Mouse (Mus musculus) limb, embryonic 13.5 days (tissue): Measurements from ENCODE around the gene Med20. TPM values are rescaled to one million over a fixed set of nuclear protein-coding genes. Genes with fewer than 3 reads are reported as not detected.
"Not testable (repeated sequence)": the region's sequence is repeated elsewhere in the genome, so short reads cannot be mapped to it uniquely, and the experiment has no call there.

Experiments used
- ATAC-seq: fragments of 200-750 bp; cut with Nextera tagmentation; 2 replicates; pipeline ENCODE4 v1.8.0; 2017; ENCODE audit warnings: low read depth, moderate number of reproducible peaks, moderate TSS enrichment; ENCODE audit not compliant: low FRiP score
- H3K27ac ChIP-seq: fragments of 300-500 bp; sonication (generic); 2 replicates; pipeline ENCODE4 v1.5.1; 2015; ENCODE audit warnings: inconsistent platforms, mild to moderate bottlenecking, moderate library complexity
- H3K27me3 ChIP-seq: fragments of 300-500 bp; sonication (generic); 2 replicates; pipeline ENCODE4 v1.6.1; 2015; ENCODE audit warnings: mild to moderate bottlenecking, inconsistent platforms
- H3K36me3 ChIP-seq: fragments of 300-500 bp; sonication (generic); 2 replicates; pipeline ENCODE4 v1.6.1; 2015; ENCODE audit warnings: inconsistent platforms, mild to moderate bottlenecking, moderate library complexity
- H3K4me1 ChIP-seq: fragments of 300-500 bp; sonication (generic); 2 replicates; pipeline ENCODE4 v1.6.1; 2015; ENCODE audit warnings: inconsistent platforms
- H3K4me2 ChIP-seq: fragments of 300-500 bp; sonication (generic); replicated peaks from 2 replicates; pipeline ENCODE4 v1.6.1; 2015; ENCODE audit warnings: inconsistent platforms, mild to moderate bottlenecking, moderate library complexity
- H3K4me3 ChIP-seq: fragments of 300-500 bp; sonication (generic); 2 replicates; pipeline ENCODE4 v1.5.1; 2015; ENCODE audit warnings: moderate library complexity, mild to moderate bottlenecking, inconsistent platforms
- H3K9ac ChIP-seq: fragments of 300-500 bp; sonication (generic); 2 replicates; pipeline ENCODE4 v1.6.1; 2015; ENCODE audit warnings: mild to moderate bottlenecking, inconsistent platforms
- H3K9me3 ChIP-seq: fragments of 300-500 bp; sonication (generic); 2 replicates; pipeline ENCODE4 v1.6.1; 2016; ENCODE audit warnings: inconsistent platforms
- WGBS: fragments of 180-500 bp; shearing (Covaris S2); methylation state at CpG from one replicate; pipeline ENCODE4 v1.1.7; 2015; 5-methylcytosine and 5-hydroxymethylcytosine counted together
- polyA plus RNA-seq: library from polyadenylated mRNA; unstranded; fragments of >200 nt; fragmentation: Nextera tagmentation; extraction: Ambion mirVana; gene quantifications from 2 replicates; pipeline ENCODE4 v1.2.1, GENCODE M21; 2015

The Med20 gene
- polyA plus RNA-seq, 1 experiment from 2014 or later: 50.6 TPM

DNA sequence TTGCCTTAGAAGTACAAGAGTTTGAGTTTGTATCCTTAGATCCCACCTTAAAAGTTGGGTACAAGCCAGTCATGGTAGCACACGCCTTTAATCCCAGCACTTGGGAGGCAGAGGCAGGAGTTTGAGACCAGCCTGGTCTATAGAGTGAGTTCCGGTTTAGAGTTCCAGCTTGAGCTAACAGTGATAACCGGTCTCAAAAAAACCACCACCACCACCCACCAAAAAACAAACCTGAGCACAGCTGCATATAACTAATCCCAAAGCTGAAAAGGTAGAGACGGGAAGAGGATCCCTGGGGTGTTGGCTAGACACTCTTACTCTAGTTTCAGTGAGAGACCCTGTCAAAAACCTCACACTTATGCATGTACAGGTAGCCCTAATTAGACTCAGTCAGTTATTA, 5.3 kb downstream of the Med20 start:
- H3K9me3 ChIP-seq: no peaks in the 10 kb centered on the region
- no peak overlapping the region for H3K4me2 ChIP-seq
- no peak overlapping the region for H3K9ac ChIP-seq
- H3K27ac ChIP-seq: no peak overlapping the region
- H3K4me1 ChIP-seq: peaks cover 12% of the 10 kb centered on the region
- peaks cover 76% of the 10 kb centered on the region for H3K36me3 ChIP-seq
- no peaks in the 10 kb centered on the region for H3K27me3 ChIP-seq
- no peak overlapping the region for H3K4me3 ChIP-seq
- no peak for ATAC-seq
- 90% methylated on average over 4 of the region's 4 CpGs for whole genome bisulfite sequencing

DNA sequence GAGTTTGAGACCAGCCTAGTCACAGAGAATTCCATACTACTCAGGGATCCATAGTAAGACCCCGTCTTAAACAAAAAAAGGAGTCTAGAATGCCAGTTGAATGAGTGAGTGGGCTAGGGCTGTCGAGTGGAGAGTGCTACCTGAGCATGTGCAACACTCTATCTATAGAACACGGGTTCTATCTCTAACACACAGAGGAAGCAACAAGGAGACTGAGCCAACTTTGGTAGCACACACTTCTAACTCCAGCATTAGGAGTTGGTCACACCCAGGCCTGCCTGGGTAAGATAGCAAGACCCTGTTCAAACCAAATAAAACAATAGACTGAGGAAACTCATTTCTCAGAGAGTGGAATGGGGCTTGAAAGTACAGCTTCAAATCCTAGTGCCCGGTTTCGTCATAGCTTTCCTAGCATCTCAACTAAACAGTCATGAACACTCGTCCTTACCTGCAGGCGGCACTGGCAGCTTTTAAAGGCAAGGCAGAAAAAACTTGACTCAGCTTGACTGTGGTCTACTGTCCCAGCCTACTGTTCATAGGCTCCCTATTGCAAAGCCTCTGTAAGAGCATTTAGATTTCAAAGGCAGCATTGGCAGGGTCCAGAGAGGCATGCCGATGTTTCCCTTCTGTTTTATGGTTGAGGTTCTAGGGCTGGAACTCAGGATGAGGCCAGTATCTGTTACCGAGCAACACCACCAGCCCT, 6.4 kb downstream of the Med20 start:
- H3K9me3 ChIP-seq: no peaks in the 10 kb centered on the region
- no peaks in the 10 kb centered on the region for H3K27me3 ChIP-seq
- no peak overlapping the region for H3K27ac ChIP-seq
- ATAC-seq: no peak
- peaks cover 87% of the 10 kb centered on the region for H3K36me3 ChIP-seq
- no peak overlapping the region for H3K4me3 ChIP-seq
- WGBS: 93% methylated on average over 9 of the region's 9 CpGs
- no peak overlapping the region for H3K4me2 ChIP-seq
- H3K4me1 ChIP-seq: peaks cover 4% of the 10 kb centered on the region
- H3K9ac ChIP-seq: no peak overlapping the region

DNA sequence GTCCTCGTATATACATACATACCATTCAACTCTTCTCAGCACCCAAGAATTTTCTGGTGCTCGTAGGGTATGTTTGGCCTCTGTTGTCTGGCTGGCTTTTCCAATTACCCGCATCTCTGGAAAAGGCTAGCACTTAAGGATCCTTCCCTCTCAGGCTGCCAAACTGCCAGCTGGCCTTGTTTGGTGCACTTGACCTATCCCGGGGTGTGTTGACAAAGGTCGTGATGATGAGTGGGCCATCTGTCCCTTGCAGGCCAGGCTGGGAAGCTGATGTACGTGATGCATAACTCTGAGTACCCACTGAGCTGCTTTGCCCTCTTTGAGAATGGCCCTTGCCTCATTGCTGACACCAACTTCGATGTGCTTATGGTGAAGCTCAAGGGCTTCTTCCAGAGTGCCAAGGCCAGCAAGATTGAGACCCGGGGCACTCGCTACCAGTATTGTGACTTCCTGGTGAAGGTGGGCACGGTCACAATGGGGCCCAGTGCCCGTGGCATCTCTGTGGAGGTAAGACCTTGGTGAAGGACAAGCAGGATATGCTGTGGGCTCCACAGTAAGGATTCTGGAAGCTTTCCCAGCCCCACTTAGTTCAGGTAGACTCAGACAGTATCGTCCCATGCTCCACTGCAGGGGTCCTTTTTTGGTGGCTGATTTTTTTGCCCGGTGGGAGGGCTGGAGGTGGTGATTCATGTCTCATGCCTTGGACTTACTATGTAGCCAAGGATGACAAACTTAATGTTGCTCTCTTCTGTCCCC, 7.4 kb downstream of the Med20 start:
- no peak overlapping the region for H3K4me2 ChIP-seq
- no peaks in the 10 kb centered on the region for H3K9me3 ChIP-seq
- H3K4me1 ChIP-seq: no peaks in the 10 kb centered on the region
- 92% methylated on average over 13 of the region's 13 CpGs for WGBS
- H3K9ac ChIP-seq: no peak overlapping the region
- H3K27ac ChIP-seq: no peak overlapping the region
- no peak overlapping the region for H3K4me3 ChIP-seq
- H3K27me3 ChIP-seq: no peaks in the 10 kb centered on the region
- H3K36me3 ChIP-seq: peaks cover 91% of the 10 kb centered on the region
- no peak for ATAC-seq

DNA sequence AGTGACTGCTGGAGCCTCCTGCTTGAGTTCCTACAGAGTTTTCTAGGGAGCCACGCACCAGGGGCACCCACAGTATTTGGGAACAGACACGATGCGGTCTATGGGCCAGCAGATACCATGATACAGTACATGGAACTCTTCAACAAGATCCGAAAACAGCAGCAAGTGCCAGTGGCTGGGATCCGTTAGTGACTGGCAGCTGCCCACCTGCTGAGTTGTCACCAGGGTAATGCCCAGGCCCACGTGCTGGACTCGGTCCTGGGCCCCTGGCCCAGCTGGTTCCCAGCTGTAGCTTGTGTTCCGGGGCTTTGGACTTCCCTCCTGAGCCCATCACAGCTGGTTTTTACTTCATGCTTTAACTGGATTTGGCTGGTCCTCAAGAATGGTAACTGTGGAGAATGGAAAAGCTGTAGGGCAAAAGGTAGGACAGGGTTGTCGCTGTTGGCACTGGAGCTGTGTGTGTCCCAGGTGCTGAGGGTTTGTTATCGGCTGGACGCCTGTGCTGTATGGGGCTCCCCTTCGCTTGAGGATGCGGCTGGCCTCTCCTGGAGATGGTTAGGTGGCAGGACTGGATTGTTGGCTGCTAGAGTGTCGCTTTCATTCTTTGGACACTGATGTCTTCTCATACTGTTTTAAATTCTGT, 11.7 kb downstream of the Med20 start:
- Histone ChIP-seq H3K4me1 (peaks cover 4% of the 10 kb centered on the region), H3K27me3 (no peaks in the 10 kb centered on the region), H3K27ac (no peak overlapping the region), H3K36me3 (peaks cover 77% of the 10 kb centered on the region), H3K9ac (no peak overlapping the region), H3K4me2 (no peak overlapping the region), H3K4me3 (no peak overlapping the region), H3K9me3 (no peaks in the 10 kb centered on the region)
- ATAC-seq: no peak
- WGBS: 90% methylated on average over 14 of the region's 14 CpGs

DNA sequence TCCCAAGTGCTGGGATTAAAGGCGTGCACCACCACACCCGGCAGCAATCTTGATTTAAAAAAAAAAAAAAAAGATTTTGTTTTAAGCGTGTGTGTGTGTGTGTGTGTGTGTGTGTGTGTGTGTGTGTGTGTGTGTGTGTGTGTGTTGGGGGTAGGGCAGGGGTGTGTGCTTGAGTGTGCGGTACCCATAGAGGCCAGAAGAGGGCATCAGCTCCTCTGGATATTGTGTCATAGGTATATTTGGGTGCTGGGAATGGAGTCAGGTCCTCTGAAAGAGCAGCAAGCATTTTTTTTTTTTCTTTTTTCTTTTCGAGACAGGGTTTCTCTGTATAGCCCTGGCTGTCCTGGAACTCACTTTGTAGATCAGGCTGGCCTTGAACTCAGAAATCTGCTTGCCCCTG, 13.2 kb downstream of the Med20 start:
- not testable (repeated sequence) for ATAC-seq, H3K4me3 ChIP-seq, H3K9ac ChIP-seq, H3K4me2 ChIP-seq, H3K27ac ChIP-seq, H3K27me3 ChIP-seq, H3K9me3 ChIP-seq
- WGBS: 96% methylated on average over 5 of the region's 5 CpGs
- peaks cover 66% of the 10 kb centered on the region for H3K36me3 ChIP-seq
- peaks cover 11% of the 10 kb centered on the region for H3K4me1 ChIP-seq

DNA sequence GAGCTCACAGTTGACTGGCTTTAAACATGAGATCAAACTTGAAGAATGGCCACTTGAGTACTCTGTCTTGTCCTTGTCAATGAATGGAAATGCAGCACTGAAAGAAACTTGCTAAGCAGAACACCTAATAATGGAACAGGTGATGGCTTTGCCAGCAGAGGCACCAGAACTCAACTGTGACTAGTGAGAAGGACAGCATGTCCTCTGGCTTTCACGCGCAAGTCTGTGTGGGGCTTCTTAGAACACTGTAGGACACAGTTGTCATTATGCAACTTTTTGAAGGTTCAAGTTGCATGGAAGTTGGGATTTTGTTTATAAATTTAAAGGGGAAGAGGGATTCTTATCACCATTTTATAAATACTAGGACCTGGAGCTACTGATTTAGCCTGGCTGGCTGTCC, 13.7 kb downstream of the Med20 start:
- H3K9ac ChIP-seq: no peak overlapping the region
- H3K4me2 ChIP-seq: no peak overlapping the region
- H3K9me3 ChIP-seq: no peaks in the 10 kb centered on the region
- H3K4me3 ChIP-seq: no peak overlapping the region
- ATAC-seq: no peak
- no peaks in the 10 kb centered on the region for H3K27me3 ChIP-seq
- peaks cover 61% of the 10 kb centered on the region for H3K36me3 ChIP-seq
- WGBS: 99% methylated on average over 2 of the region's 2 CpGs
- H3K4me1 ChIP-seq: peaks cover 11% of the 10 kb centered on the region
- H3K27ac ChIP-seq: no peak overlapping the region

DNA sequence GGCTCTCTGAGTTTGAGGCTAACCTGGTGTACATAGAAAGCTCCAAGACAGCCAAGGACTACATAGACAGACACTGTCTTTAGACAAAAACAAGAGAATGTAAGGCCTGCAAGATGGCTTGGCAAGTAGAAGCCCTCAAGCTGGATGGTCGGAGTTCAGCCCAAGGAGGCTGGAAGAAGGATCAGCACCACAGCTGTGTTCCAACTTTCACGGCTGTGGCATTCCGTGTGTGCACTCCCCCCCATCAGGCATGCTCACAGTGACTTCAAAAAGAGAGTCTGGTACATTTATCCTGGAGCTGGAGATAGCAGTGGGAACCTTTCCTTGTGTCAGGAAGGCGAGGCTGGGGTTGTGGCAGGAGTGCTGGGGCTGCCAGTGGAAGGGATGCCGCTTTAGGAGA, 14.6 kb downstream of the Med20 start:
- Histone ChIP-seq H3K27ac (no peak overlapping the region), H3K4me2 (no peak overlapping the region), H3K9ac (no peak overlapping the region), H3K9me3 (no peaks in the 10 kb centered on the region), H3K27me3 (no peaks in the 10 kb centered on the region), H3K4me3 (no peak overlapping the region), H3K36me3 (peaks cover 53% of the 10 kb centered on the region), H3K4me1 (peaks cover 20% of the 10 kb centered on the region)
- no peak for ATAC-seq
- 84% methylated on average over 5 of the region's 5 CpGs for WGBS

DNA sequence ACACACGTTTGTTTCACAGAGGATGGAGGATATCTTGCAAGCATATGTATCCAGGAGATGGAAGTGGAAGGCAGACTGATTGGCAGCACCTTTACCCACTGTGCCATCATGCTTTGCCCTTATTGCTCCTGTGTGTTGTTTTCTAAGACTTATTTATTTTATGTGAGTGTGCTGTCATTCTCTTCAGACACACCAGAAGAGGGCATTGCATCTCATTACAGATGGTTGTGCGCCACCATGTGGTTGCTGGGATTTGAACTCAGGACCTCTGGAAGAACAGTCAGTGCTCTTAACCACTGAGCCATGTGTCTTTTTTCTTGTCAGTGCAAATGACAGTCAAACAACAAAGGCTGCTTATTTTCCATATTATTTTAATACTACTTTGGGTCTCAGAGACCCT, 16.4 kb downstream of the Med20 start:
- no peak overlapping the region for H3K27ac ChIP-seq
- peak overlapping the region; percentile 64 for H3K4me3 ChIP-seq
- no peak for ATAC-seq
- H3K9ac ChIP-seq: no peak overlapping the region
- H3K4me2 ChIP-seq: peak overlapping the region; percentile 70
- H3K9me3 ChIP-seq: no peaks in the 10 kb centered on the region
- H3K36me3 ChIP-seq: peaks cover 35% of the 10 kb centered on the region
- no peaks in the 10 kb centered on the region for H3K27me3 ChIP-seq
- WGBS: 81% methylated on average over 2 of the region's 2 CpGs
- peaks cover 30% of the 10 kb centered on the region for H3K4me1 ChIP-seq

DNA sequence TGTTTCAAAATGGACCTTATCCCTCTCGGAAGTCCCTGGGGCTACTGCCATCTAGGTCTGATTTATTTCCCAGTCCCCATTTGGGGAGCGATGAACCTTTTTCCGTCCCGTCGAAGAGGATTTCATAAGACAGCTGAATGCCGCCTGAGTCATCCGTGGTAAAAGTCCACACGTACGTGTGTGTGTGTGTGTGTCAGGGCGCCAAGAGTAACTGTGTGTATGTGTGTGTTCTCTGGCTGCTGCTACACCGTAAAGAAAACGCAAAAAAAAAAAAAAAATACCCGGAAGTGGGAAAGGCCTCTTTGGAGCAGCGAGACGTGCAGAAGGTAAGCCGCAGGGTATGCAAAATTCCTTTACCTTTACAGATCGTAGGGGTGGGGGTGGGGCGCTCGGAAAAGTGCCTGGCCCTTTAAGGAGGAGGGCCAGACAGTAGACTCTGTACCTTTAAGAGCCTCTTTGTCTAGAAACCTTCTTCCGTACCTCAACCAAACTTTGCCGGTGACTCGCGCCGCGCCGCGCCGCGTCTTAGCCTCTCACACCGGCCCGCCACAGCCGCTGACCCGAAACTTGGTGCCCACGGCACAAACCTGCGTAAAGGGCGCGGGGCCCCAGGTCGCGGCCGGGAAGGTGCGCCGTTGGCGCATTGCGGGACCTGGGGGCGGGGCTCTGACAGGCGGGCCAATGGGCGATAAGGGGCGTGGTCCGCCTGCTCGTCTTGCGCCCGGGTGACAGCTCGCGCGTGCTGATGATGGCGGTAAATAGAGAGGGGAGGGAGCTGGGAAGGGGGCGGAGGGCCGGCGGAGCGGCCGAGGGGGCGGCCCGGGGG, 17.7 kb downstream of the Med20 start:
- H3K4me2 ChIP-seq: peak overlapping the region; percentile 70
- WGBS: under 1% methylated on average over 53 of the region's 63 CpGs
- peak overlapping the region; percentile 68 for H3K9ac ChIP-seq
- peaks cover 30% of the 10 kb centered on the region for H3K4me1 ChIP-seq
- peak overlapping the region; percentile 94 for H3K27ac ChIP-seq
- no peaks in the 10 kb centered on the region for H3K27me3 ChIP-seq
- ATAC-seq: peak; percentile 95
- peak overlapping the region; percentile 64 for H3K4me3 ChIP-seq
- H3K36me3 ChIP-seq: peaks cover 23% of the 10 kb centered on the region
- H3K9me3 ChIP-seq: no peaks in the 10 kb centered on the region

DNA sequence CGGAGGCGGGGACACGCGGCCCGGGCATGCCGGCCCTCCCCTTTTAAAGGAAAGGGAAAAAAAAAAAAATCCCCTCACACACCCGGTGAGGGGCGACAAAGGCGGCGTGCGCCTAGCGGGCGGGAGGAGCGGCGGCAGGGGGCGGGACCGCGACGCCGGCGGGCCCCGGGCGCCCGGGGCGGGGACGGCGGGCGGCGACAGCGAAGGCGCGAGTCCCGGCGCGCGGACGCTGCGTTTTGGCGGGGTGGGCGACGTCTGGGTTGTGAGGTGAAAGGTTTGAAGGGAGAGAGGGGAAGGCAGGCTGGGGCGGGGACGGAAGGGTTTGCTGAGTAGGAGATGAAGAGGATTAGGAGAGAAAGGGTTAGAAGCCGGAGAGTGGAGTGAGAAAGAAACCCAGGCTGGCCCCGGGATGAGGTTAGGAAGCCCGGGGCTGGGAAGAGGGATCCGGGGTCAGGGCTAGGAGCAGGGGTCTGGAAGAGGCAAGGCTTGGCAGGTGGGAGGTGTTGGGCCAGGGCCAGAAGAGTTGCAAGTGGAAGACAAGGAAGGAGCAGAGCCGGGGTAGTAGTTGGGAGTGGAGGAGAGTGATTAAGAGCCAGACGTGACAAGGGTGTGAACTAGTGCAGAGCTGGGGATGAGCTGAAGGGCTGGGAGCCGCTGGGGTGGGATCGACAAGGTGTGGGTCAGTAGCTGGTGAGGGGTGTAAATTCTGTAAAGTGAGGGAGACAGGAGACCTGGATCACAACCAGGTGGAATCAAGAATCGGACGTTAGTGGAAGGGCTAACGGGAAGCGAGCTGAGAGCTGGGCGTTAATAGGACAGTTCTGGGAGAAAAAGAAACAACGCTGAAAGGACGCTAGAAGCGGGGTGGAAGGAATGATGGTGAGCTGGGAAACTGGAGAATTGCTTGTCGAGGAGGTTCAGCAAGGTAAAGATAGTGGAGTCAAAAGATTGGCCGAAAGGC, 18.6 kb downstream of the Med20 start:
- no peaks in the 10 kb centered on the region for H3K27me3 ChIP-seq
- H3K9me3 ChIP-seq: no peaks in the 10 kb centered on the region
- H3K4me3 ChIP-seq: peak overlapping the region; percentile 64
- H3K9ac ChIP-seq: peak overlapping the region; percentile 68
- H3K4me2 ChIP-seq: peak overlapping the region; percentile 70
- peak; percentile 6 for ATAC-seq
- H3K4me1 ChIP-seq: peaks cover 30% of the 10 kb centered on the region
- peak overlapping the region; percentile 94 for H3K27ac ChIP-seq
- peaks cover 13% of the 10 kb centered on the region for H3K36me3 ChIP-seq
- WGBS: under 1% methylated on average over 61 of the region's 61 CpGs

DNA sequence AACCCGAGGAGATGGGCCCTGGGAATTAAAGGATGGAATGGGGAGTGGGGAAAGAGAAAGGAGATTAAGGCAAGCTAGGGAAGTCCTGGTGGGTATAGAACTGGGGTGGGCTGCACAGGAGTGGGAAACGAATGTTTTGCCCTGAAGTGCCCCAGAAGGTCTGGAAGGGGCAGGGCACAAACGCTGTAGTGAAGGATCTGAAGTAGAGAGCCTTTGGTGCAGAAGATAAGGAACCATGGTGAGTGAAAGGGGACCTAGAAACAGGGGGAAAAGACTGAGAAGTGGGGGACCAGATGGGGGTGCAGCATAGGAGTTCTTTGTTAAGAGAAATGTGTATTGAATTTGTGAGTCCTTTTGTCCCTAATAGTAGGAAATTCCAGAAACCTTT, 19.3 kb downstream of the Med20 start, which contains the start of gene Usp49:
Gene Usp49, plus strand, starts transcription at position 13 of the 388 bp plus-strand sequence.
- H3K4me2 ChIP-seq: peak within 1 kb of the TSS; percentile 70
- H3K9ac ChIP-seq: peak within 1 kb of the TSS; percentile 68
- H3K27ac ChIP-seq: peak within 1 kb of the TSS; percentile 94
- no peaks in the 10 kb centered on the region for H3K9me3 ChIP-seq
- WGBS: 1% methylated on average over 3 of the region's 3 CpGs
- peaks cover 14% of the 10 kb centered on the region for H3K36me3 ChIP-seq
- ATAC-seq: no peak
- peak within 1 kb of the TSS; percentile 64 for H3K4me3 ChIP-seq
- H3K4me1 ChIP-seq: peaks cover 30% of the 10 kb centered on the region
- H3K27me3 ChIP-seq: no peaks in the 10 kb centered on the region
